Mouse (Mus musculus): ENCODE measurements around the gene Fer. TPM values are rescaled to one million over a fixed set of nuclear protein-coding genes. Genes with fewer than 3 reads are reported as not detected.

The Fer gene
- polyA plus RNA-seq, 1 experiment = 1.6 TPM

GRCm38 (mm10) chr17:63862399-63862798 is 463 bp upstream of the Fer start:
- DNase-seq (ENCODE audit: low read depth, low spot score) = no peak
- 55% methylated on average over 3 of the region's 3 CpGs for WGBS

GRCm38 (mm10) chr17:63863647-63864149 is 836 bp downstream of the Fer start, which contains the start of gene A930002H24Rik:
Gene A930002H24Rik, minus strand, starts transcription at chr17:63863791.
- peak; percentile 91 for DNase-seq (ENCODE audit: low read depth, low spot score)
- WGBS = under 1% methylated on average over 55 of the region's 55 CpGs

- 2% methylated on average over 48 of the region's 48 CpGs for WGBS
- no peak for DNase-seq (ENCODE audit: low read depth, low spot score)
These were observed 1.3 kb downstream of the Fer start for GRCm38 (mm10) chr17:63864171-63864571.

- 91% methylated on average over 7 of the region's 7 CpGs for WGBS
- no peak for DNase-seq (ENCODE audit: low read depth, low spot score)
These were observed 8.9 kb downstream of the Fer start for GRCm38 (mm10) chr17:63871773-63872172.

GRCm38 (mm10) chr17:63878889-63879288 is 16.0 kb downstream of the Fer start:
- 81% methylated on average over 4 of the region's 4 CpGs for WGBS
- no peak for DNase-seq (ENCODE audit: low read depth, low spot score)

- DNase-seq (ENCODE audit: low read depth, low spot score) = no peak
- WGBS = 52% methylated on average over 4 of the region's 4 CpGs
These were observed 17.1 kb downstream of the Fer start for GRCm38 (mm10) chr17:63880009-63880408.

- no peak for DNase-seq (ENCODE audit: low read depth, low spot score)
- WGBS = 100% methylated on average over 2 of the region's 2 CpGs
These were observed 24.1 kb downstream of the Fer start for GRCm38 (mm10) chr17:63886988-63887387.

GRCm38 (mm10) chr17:63890611-63891010 is 27.7 kb downstream of the Fer start:
- no peak for DNase-seq (ENCODE audit: low read depth, low spot score)

- 66% methylated on average over 3 of the region's 3 CpGs for WGBS
These were observed 33.0 kb downstream of the Fer start for GRCm38 (mm10) chr17:63895829-63896228.

GRCm38 (mm10) chr17:63897050-63897449 is 34.2 kb downstream of the Fer start:
- 90% methylated on average over 7 of the region's 7 CpGs for WGBS
- DNase-seq (ENCODE audit: low read depth, low spot score) = no peak

More at GRCm38 (mm10) chr17:63895829-63896228, 33.0 kb downstream of the Fer start:
- DNase-seq (ENCODE audit: low read depth, low spot score) = no peak

GRCm38 (mm10) chr17:63909297-63909696 is 46.4 kb downstream of the Fer start:
- WGBS = 96% methylated on average over 4 of the region's 4 CpGs
- DNase-seq (ENCODE audit: low read depth, low spot score) = no peak

GRCm38 (mm10) chr17:63921601-63922203 is 58.8 kb downstream of the Fer start:
- no peak for DNase-seq (ENCODE audit: low read depth, low spot score)
- WGBS = 61% methylated on average over 6 of the region's 6 CpGs

GRCm38 (mm10) chr17:63925581-63925980 is 62.7 kb downstream of the Fer start:
- WGBS = 87% methylated on average over 3 of the region's 3 CpGs

GRCm38 (mm10) chr17:63930634-63931033 is 67.8 kb downstream of the Fer start:
- 37% methylated on average over 4 of the region's 4 CpGs for WGBS
- no peak for DNase-seq (ENCODE audit: low read depth, low spot score)

More at GRCm38 (mm10) chr17:63925581-63925980, 62.7 kb downstream of the Fer start:
- no peak for DNase-seq (ENCODE audit: low read depth, low spot score)

- DNase-seq (ENCODE audit: low read depth, low spot score) = no peak
- WGBS = 86% methylated on average over 1 of the region's 1 CpGs
These were observed 68.7 kb downstream of the Fer start for GRCm38 (mm10) chr17:63931556-63931955.

- no peak for DNase-seq (ENCODE audit: low read depth, low spot score)
- WGBS = 92% methylated on average over 2 of the region's 2 CpGs
These were observed 72.5 kb downstream of the Fer start for GRCm38 (mm10) chr17:63935408-63935807.

- WGBS = 85% methylated on average over 18 of the region's 18 CpGs
These were observed 75.0 kb downstream of the Fer start for GRCm38 (mm10) chr17:63937886-63938285.

GRCm38 (mm10) chr17:63946772-63947171 is 83.9 kb downstream of the Fer start:
- DNase-seq (ENCODE audit: low read depth, low spot score) = no peak
- WGBS = over 99% methylated on average over 2 of the region's 2 CpGs

More at GRCm38 (mm10) chr17:63937886-63938285, 75.0 kb downstream of the Fer start:
- DNase-seq (ENCODE audit: low read depth, low spot score) = no peak

- 84% methylated on average over 4 of the region's 4 CpGs for WGBS
- DNase-seq (ENCODE audit: low read depth, low spot score) = no peak
These were observed 85.9 kb downstream of the Fer start for GRCm38 (mm10) chr17:63948811-63949210.

GRCm38 (mm10) chr17:63951436-63951835 is 88.6 kb downstream of the Fer start:
- 74% methylated on average over 2 of the region's 2 CpGs for WGBS
- DNase-seq (ENCODE audit: low read depth, low spot score) = no peak

- 86% methylated on average over 3 of the region's 3 CpGs for WGBS
These were observed 104.2 kb downstream of the Fer start for GRCm38 (mm10) chr17:63967091-63967490.

GRCm38 (mm10) chr17:63969448-63969847 is 106.6 kb downstream of the Fer start:
- WGBS = 68% methylated on average over 10 of the region's 10 CpGs
- DNase-seq (ENCODE audit: low read depth, low spot score) = no peak

More at GRCm38 (mm10) chr17:63967091-63967490, 104.2 kb downstream of the Fer start:
- no peak for DNase-seq (ENCODE audit: low read depth, low spot score)

Measured in large intestine, adult 2 months (tissue).